Mouse (Mus musculus) lung, embryonic 14.5 days (tissue): ENCODE data around the gene Rapgef4. TPM values are rescaled to one million over a fixed set of nuclear protein-coding genes. Genes with fewer than 3 reads are reported as not detected.

Experiments
- ATAC-seq: fragments of 200-750 bp; cut with Nextera tagmentation; 2 replicates; pipeline ENCODE4 v1.8.0; 2017; ENCODE audit warnings: mild to moderate bottlenecking, moderate TSS enrichment, moderate library complexity; ENCODE audit not compliant: insufficient read depth
- DNase-seq: peaks from one replicate; pipeline ENCODE4 v3.0.0-alpha.2; 2015
- H3K27ac ChIP-seq: fragments of 300-500 bp; sonication (generic); 2 replicates; pipeline ENCODE4 v1.5.1; 2014; ENCODE audit warnings: low read depth, mild to moderate bottlenecking, moderate library complexity
- H3K27me3 ChIP-seq: fragments of 300-500 bp; sonication (generic); 2 replicates; pipeline ENCODE4 v1.6.1; 2014; ENCODE audit warnings: low read length, control low read depth; ENCODE audit not compliant: insufficient read depth
- H3K36me3 ChIP-seq: fragments of 300-500 bp; sonication (generic); 2 replicates; pipeline ENCODE4 v1.6.1; 2014; ENCODE audit warnings: control low read depth; ENCODE audit not compliant: insufficient read depth
- H3K4me1 ChIP-seq: fragments of 300-500 bp; sonication (generic); 2 replicates; pipeline ENCODE4 v1.6.1; 2014; ENCODE audit warnings: antibody characterized with exemption, control low read depth; ENCODE audit not compliant: insufficient read depth
- H3K4me2 ChIP-seq: fragments of 300-500 bp; sonication (generic); 2 replicates; pipeline ENCODE4 v1.6.1; 2014; ENCODE audit warnings: mild to moderate bottlenecking
- H3K4me3 ChIP-seq: fragments of 300-500 bp; sonication (generic); 2 replicates; pipeline ENCODE4 v1.5.1; 2014; ENCODE audit warnings: low read depth, low read length
- H3K9ac ChIP-seq: fragments of 300-500 bp; sonication (generic); 2 replicates; pipeline ENCODE4 v1.6.1; 2014
- H3K9me3 ChIP-seq: fragments of 300-500 bp; sonication (generic); 2 replicates; pipeline ENCODE4 v1.6.1; 2016; ENCODE audit warnings: low read depth, low read length, control low read depth
- CTCF ChIP-seq: IDR thresholded peaks from 2 replicates; pipeline ENCODE4 v1.5.1; 2016; ENCODE audit warnings: antibody characterized with exemption, low read depth
- WGBS: fragments of 180-500 bp; shearing (Covaris S2); extraction: QIAGEN DNeasy Blood & Tissue Kit; methylation state at CpG from one replicate; pipeline ENCODE4 v1.1.7; 2014; 5-methylcytosine and 5-hydroxymethylcytosine counted together
- polyA plus RNA-seq: library from polyadenylated mRNA; unstranded; fragments of >200 nt; fragmentation: Nextera tagmentation; extraction: Ambion mirVana; gene quantifications from 2 replicates; pipeline ENCODE4 v1.2.1, GENCODE M21; 2014

The Rapgef4 gene
- polyA plus RNA-seq, 1 experiment from 2014 or later = 3.5 TPM

DNA sequence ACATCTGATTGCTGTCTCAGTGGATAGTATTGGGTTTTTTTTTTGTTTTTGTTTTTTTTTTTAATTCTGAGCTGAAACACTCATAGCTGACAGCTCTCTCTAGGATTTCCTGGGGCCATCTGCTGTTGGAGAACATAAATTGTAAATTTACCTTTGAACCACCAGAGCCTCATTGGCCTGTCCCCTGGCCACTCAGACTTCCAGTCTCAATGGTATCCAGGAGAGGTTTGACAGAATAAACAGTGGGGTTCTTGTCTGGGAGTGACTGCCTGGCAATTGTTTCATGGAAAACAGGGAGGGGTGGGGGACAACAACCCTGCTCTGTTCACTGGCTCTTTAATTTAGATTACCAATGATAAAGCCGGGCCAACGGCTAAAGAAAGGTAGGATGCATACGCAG lies 111.0 kb downstream of the Rapgef4 start:
- H3K27me3 ChIP-seq = no peaks in the 10 kb centered on the region
- no peaks in the 10 kb centered on the region for H3K9me3 ChIP-seq
- no peak overlapping the region for H3K4me2 ChIP-seq
- no peak for ATAC-seq
- no peak for TF ChIP-seq CTCF
- H3K27ac ChIP-seq = no peak overlapping the region
- no peaks in the 10 kb centered on the region for H3K36me3 ChIP-seq
- no peak overlapping the region for H3K9ac ChIP-seq
- DNase-seq = peak; percentile 14
- WGBS = 20% methylated on average over 3 of the region's 3 CpGs
- H3K4me1 ChIP-seq = peaks cover 13% of the 10 kb centered on the region
- no peak overlapping the region for H3K4me3 ChIP-seq

DNA sequence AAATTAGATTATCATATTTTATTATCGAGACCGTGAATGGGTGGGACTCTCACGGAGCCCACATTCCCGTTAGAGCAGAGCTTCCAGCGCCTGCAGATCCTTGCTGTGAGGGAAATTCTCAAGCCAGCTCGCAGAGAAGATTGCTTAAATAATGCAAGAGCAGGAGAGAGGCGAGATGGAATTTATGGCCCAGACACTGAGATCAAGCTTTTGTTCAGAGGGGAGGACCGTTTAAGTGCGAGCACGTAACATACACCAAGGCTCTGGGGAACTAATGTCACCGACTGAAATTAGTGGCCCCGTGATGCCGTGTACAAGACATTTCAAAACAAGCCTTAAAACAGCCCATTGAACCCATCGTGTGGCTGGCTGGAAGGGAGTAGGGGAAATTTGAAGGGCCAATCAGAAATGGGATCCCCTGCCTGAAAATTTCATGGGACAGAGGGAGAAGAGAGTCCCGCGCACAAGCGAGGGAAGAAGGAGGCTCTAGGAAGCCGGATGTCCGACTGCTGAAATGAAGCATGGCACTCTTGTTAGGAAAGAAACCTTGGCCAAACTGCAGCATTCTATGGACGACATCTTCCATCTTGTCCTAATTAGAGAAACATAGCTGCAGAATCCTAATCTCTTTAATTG lies 112.5 kb downstream of the Rapgef4 start:
- Histone ChIP-seq H3K4me3 (no peak overlapping the region), H3K4me1 (peaks cover 13% of the 10 kb centered on the region), H3K9ac (no peak overlapping the region), H3K36me3 (no peaks in the 10 kb centered on the region), H3K4me2 (no peak overlapping the region; the same call in 1 of the 2 replicates), H3K27me3 (no peaks in the 10 kb centered on the region), H3K9me3 (no peaks in the 10 kb centered on the region), H3K27ac (peak overlapping the region; percentile 47)
- ATAC-seq = no peak
- WGBS = 62% methylated on average over 20 of the region's 20 CpGs
- DNase-seq = peak; percentile 56
- no peak for TF ChIP-seq CTCF

DNA sequence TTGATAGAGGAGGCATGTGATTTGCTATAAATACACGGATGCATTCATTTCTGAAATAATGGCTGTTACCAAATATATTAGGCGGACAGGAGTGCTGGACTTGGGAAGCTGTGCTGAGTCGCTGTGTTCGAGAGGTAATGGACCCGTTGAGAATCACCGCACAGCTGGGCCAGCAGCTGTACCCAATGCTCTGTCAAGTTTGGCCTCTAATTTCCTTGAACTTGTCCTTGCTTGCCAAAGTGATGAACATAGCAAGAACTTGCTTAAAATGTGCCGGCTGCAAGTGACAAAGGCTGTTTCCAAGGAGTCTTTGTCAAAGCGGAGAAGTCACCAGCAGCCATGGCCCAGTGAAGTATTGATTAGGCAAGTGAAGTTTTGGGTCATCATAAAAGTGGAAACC lies 113.0 kb downstream of the Rapgef4 start:
- DNase-seq (peak; percentile 77), ATAC-seq (peak; percentile 82; the same call in 1 of the 2 replicates)
- Histone ChIP-seq H3K9ac (no peak overlapping the region), H3K27ac (peak overlapping the region; percentile 47), H3K4me3 (no peak overlapping the region), H3K9me3 (no peaks in the 10 kb centered on the region), H3K27me3 (no peaks in the 10 kb centered on the region), H3K4me2 (no peak overlapping the region; the same call in 1 of the 2 replicates), H3K36me3 (no peaks in the 10 kb centered on the region), H3K4me1 (peaks cover 13% of the 10 kb centered on the region)
- WGBS = 51% methylated on average over 8 of the region's 8 CpGs
- TF ChIP-seq CTCF = no peak

DNA sequence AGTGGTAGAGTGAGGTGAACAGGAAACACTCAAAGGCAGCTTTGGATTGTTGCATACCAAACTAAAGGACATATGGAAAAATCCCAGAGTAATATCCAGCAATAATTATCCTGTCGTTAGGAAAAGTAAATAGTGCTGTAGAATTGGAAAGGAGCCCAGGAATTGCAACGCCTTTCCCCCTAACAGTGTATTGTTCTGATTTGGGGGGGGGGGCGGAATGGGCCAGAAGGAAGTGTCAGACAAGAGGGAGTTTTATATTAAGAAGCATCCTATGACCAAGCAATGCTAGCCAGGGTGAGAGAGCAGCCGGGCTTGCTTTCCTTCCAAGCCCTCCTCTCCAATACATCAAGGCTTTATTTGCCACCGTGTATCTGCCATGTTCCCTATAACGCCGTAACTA lies 113.4 kb downstream of the Rapgef4 start:
- peak; percentile 91 for ATAC-seq
- Histone ChIP-seq H3K27me3 (no peaks in the 10 kb centered on the region), H3K36me3 (no peaks in the 10 kb centered on the region), H3K27ac (peak overlapping the region; percentile 47), H3K4me1 (peaks cover 13% of the 10 kb centered on the region), H3K4me2 (no peak overlapping the region), H3K9ac (no peak overlapping the region), H3K4me3 (no peak overlapping the region), H3K9me3 (no peaks in the 10 kb centered on the region)
- TF ChIP-seq CTCF = no peak
- 33% methylated on average over 7 of the region's 7 CpGs for WGBS
- DNase-seq = peak; percentile 92

DNA sequence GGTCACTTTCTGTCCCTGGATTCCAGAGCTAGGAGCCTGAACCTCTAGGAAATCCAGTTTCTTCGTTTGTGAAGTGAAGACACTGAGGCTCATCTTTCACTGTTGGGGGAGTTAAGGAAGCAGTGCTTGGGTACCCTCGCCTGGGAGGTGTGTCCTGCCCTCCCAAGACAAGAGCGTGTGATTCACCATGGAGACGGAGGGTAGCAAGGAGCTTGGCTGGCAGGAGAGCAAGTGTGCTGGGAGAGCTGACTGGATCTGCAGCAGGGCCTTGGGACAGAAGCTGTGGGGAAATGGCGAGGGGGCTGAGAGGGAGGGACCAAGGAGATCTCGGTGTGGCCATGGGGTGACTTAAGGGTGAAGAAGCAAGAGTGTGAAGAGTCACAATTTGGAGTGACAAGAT lies 114.0 kb downstream of the Rapgef4 start:
- H3K27ac ChIP-seq = peak overlapping the region; percentile 1; the same call in 1 of the 2 replicates
- no peak for DNase-seq

DNA sequence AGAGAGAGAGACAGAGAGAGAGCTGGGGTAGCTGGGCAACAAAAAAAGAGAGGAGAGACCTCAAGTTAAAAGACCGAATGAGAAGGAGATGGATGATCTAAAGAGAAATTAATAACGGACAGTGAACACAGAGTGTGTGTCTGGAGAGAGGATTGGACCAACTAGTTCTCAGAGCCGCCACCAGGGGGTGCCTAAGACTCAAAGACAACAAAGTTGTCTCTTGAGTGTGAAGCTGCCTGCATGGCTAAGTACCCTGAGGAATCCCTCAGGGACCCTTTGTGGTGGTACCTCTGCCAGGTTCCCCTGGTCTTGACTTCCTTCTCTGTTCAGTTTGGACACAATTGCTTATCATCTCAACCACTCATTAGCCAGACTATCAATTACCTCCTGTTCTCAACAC lies 115.3 kb downstream of the Rapgef4 start:
- DNase-seq = peak; percentile 80
- no peak for ATAC-seq
- Histone ChIP-seq H3K27ac (no peak overlapping the region), H3K9me3 (no peaks in the 10 kb centered on the region), H3K4me2 (no peak overlapping the region), H3K36me3 (no peaks in the 10 kb centered on the region), H3K9ac (no peak overlapping the region), H3K4me1 (peaks cover 13% of the 10 kb centered on the region), H3K27me3 (no peaks in the 10 kb centered on the region), H3K4me3 (no peak overlapping the region)
- WGBS = 41% methylated on average over 3 of the region's 3 CpGs
- peak; percentile 80 for TF ChIP-seq CTCF

More for the DNA sequence above, 114.0 kb downstream of the Rapgef4 start:
- Histone ChIP-seq H3K36me3 (no peaks in the 10 kb centered on the region), H3K4me2 (no peak overlapping the region), H3K4me1 (peaks cover 13% of the 10 kb centered on the region), H3K9me3 (no peaks in the 10 kb centered on the region), H3K4me3 (no peak overlapping the region), H3K27me3 (no peaks in the 10 kb centered on the region), H3K9ac (no peak overlapping the region)
- WGBS = 43% methylated on average over 6 of the region's 6 CpGs
- TF ChIP-seq CTCF = no peak
- no peak for ATAC-seq

DNA sequence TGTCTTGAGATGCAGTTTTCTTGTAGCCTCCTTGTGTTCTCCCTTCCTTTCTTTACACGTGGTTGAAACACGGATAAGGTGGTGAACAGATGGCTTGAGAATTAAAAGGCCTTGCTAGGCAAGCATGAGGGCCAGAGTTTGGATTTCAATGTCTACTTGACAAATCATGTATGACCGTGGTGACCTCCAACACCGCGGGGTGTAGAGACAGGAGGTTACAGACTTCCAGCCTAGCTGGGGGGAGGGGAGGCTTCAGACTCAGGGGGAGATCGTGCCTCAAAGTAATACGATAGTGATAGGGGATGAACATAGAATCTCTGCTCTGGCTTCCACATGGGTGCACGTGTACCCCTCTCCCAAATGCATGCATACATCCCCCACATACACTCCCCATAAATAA lies 117.3 kb downstream of the Rapgef4 start:
- Histone ChIP-seq H3K9me3 (no peaks in the 10 kb centered on the region), H3K4me2 (no peak overlapping the region), H3K27me3 (no peaks in the 10 kb centered on the region), H3K36me3 (no peaks in the 10 kb centered on the region), H3K4me1 (peaks cover 13% of the 10 kb centered on the region), H3K27ac (no peak overlapping the region), H3K9ac (no peak overlapping the region), H3K4me3 (no peak overlapping the region)
- 82% methylated on average over 8 of the region's 8 CpGs for WGBS
- DNase-seq = no peak
- no peak for ATAC-seq
- no peak for TF ChIP-seq CTCF
